Mouse (Mus musculus): ENCODE data around the gene Fam133b. TPM values are rescaled to one million over a fixed set of nuclear protein-coding genes. Genes with fewer than 3 reads are reported as not detected.

The Fam133b gene
- 97.9 TPM for total RNA-seq (2023)

DNA sequence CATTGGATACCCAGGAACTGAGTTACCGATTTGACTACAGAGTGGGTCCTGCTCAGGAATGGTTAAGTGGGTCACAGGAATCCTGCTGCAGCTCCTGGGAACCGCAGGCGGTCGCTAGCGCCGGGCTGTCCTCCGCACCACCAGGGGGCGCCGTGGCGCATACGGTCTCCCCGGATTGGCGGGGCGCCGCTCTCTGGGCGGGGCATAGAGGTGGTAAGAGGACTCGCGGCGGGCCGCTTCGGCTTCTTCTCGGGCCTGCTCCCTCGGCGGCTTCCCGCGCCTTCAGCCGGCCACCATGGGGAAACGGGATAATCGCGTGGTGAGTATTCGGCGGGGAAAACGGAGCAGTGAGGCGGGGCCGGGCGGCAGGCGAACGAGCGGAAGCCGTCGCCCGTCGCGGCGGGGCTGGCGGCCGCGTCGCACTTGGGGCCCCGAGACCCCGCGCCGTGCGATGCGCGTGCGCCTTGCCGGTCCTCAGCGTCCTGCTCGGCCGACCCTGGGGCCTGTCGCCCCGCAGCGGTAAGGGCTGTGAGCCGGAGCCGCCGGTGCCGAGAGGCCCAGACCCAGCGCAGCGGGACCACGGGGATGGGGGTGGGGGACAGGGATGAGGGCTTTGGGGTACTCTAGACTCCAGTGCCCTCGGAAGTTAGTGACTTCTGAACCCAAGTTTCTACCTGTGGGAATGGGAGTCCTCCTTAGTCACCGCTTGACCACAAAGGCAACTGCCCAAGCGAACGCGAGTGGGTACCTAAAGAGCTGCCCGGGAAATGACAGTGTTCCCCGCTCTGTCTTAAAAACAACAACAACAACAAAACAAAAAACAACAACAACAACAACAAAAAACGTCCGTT, at the start of gene Fam133b:
Fam133b (plus strand) TSS at position 205 of the 851 bp plus-strand sequence.

DNA sequence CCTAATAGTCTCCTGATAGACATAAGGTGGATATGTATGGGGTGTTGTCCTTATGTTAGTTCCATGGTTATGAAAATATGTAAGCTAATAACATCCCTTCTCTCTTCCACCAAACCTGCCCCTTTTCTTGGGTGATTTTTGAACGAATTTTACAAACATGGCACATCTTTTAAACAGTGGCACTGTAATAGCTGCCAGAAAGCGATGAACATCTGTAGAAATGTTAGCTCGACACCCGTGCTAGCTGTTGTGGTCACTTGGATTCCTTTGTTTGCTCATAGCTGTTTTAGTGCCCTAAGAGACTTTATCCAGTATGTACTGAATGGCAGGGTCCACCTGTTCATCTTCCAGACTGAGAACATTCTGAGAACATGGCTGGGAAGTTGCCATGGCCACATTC, 27.6 kb downstream of the Fam133b start, which contains the start of gene 1700109H08Rik:
1700109H08Rik (plus strand) TSS at position 301 of the 400 bp plus-strand sequence.

GRCm38 (mm10) chr5:3595693-3596398, 52.2 kb downstream of the Fam133b start, which contains the start of gene Pex1:
Gene Pex1 (plus strand): TSS chr5:3596066.

DNA sequence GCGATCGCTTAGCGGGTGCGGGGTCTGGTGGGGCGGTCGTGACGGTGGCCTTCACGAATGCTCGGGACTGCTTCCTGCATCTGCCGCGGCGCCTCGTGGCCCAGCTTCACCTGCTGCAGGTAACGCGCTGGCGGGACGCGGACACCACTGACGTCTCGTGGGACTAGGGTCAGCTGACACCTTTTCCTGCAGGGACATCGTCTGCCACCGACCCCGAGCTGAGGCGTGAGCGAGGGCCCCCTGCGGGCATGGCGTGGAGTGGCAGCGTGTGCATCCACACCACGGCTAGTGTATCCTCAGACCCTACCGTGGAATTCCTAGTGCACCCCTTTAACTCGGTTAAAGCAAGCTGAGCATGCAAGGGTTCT, 52.8 kb downstream of the Fam133b start, which contains the start of gene Rbm48:
Rbm48 (minus strand) TSS at position 187 of the 368 bp plus-strand sequence.

Other genes starting within 250 kb of the Fam133b start
- gene Cdk6, start 202.3 kb upstream of the Fam133b start, total RNA-seq (2023) = 34.7 TPM
- gene 1700109H08Rik, start 27.7 kb downstream of the Fam133b start, total RNA-seq (2023) = 32.3 TPM
- 20.8 TPM for gene Pex1, start 52.2 kb downstream of the Fam133b start, total RNA-seq (2023)
- gene Rbm48, start 52.8 kb downstream of the Fam133b start, total RNA-seq (2023) = 82.6 TPM
- not detected for gene Tmbim7, start 107.3 kb downstream of the Fam133b start, total RNA-seq (2023)
- 48.0 TPM for gene Gatad1, start 113.4 kb downstream of the Fam133b start, total RNA-seq (2023)

Data from CD4-positive naive resting alpha-beta T cell, adult 57 days (primary cell).